ENCODE assay signal across 8 mouse cellular contexts in genomic region chr11:100957244-100957643, GRCm38 (mm10). TPM values are rescaled to one million over a fixed set of nuclear protein-coding genes. Genes with fewer than 3 reads are reported as not detected.
DNase-seq lines count a peak whose midpoint lies in the region; TF ChIP-seq lines count a peak whose summit lies in the region.

No protein-coding gene starts in this region.

- peak; percentile 62 to 72 for DNase-seq in CD8-positive naive resting alpha-beta T cell, adult 2 months (ENCODE audit: low read depth in 2 of 2, low spot score in 2 of 2)
- DNase-seq in adipocyte (ENCODE audit: low spot score): peak; percentile 88
- DNase-seq in embryo, embryonic 10 days (ENCODE audit: low spot score): peak; percentile 82
- peak; percentile 89 to 90 for DNase-seq in gastrocnemius, postnatal 36 days
- peak; percentile 87 to 96 for DNase-seq in layer of hippocampus, adult 2 months (ENCODE audit: low spot score in 2 of 2)
- peak; percentile 96 for DNase-seq in lung, postnatal 10 days
- DNase-seq in right cerebral cortex, postnatal 14 days: peak; percentile 98
- DNase-seq in urinary bladder, postnatal 25 days (ENCODE audit: low spot score): peak; percentile 93

- TF ChIP-seq CTCF in layer of hippocampus, adult 2 months (conservative IDR thresholded peaks at IDR 0.05): peak; percentile 91

- no peak overlapping the region for H3K4me3 ChIP-seq in layer of hippocampus, adult 2 months

- no peak overlapping the region for H3K27ac ChIP-seq in layer of hippocampus, adult 2 months

- intact Hi-C loops in gastrocnemius, postnatal 36 days (cut with DNase I): loop anchor here (1.0 to 10.0 kb wide), 4 partner anchors 64 to 242 kb away; partner anchors contain the start of genes Hcrt, Hspb9 and Kat2a

RNA-seq across cellular contexts. Expression of gene Cavin1, which starts 13.4 kb away (rescaled TPM):
- 100 to 1,000 TPM; 148 to 153 TPM for total RNA-seq in gastrocnemius, postnatal 36 days (2021)
- total RNA-seq in layer of hippocampus, adult 2 months (2021): 10 to 100 TPM; 14.3 to 16.3 TPM

RNA-seq across cellular contexts. Expression of gene Stat3, which starts 17.9 kb away (rescaled TPM):
- total RNA-seq in gastrocnemius, postnatal 36 days (2021): 10 to 100 TPM; 38.8 to 42.9 TPM
- 10 to 100 TPM; 39.5 to 42.3 TPM for total RNA-seq in layer of hippocampus, adult 2 months (2021)

RNA-seq across cellular contexts. Expression of gene Atp6v0a1, which starts 52.0 kb away (rescaled TPM):
- 10 to 100 TPM; 55.7 to 57.7 TPM for total RNA-seq in gastrocnemius, postnatal 36 days (2021)
- 100 to 1,000 TPM; 457 to 476 TPM for total RNA-seq in layer of hippocampus, adult 2 months (2021)

Comparison
In these comparisons a context has a peak if more than half of its experiments do, and no peak if none do; other contexts are left out.
1. RNA of gene Cavin1, which starts 13.4 kb away (total RNA-seq): 148 to 153 TPM in gastrocnemius, postnatal 36 days; 14.3 to 16.3 TPM in layer of hippocampus, adult 2 months; every median in the first group is over 4 times any median in the second.
2. RNA of gene Atp6v0a1, which starts 52.0 kb away (total RNA-seq): 457 to 476 TPM in layer of hippocampus, adult 2 months; 55.7 to 57.7 TPM in gastrocnemius, postnatal 36 days; every median in the first group is over 4 times any median in the second.
3. Peak in every context shown above with its lines, with median percentiles within 50 percentile points of each other: DNase-seq.